Mouse (Mus musculus) embryonic facial prominence, embryonic 10.5 days (tissue): Measurements from ENCODE around the gene Tef. TPM values are rescaled to one million over a fixed set of nuclear protein-coding genes. Genes with fewer than 3 reads are reported as not detected.

Experiments
- DNase-seq: peaks from one replicate; pipeline ENCODE4 v3.0.0-alpha.2; 2017; ENCODE audit warnings: low spot score
- H3K27ac ChIP-seq: fragments of 300-500 bp; sonication (generic); replicated peaks from 2 replicates; pipeline ENCODE4 v1.5.1; 2016; ENCODE audit warnings: mild to moderate bottlenecking
- H3K27me3 ChIP-seq: fragments of 300-500 bp; sonication (generic); replicated peaks from 2 replicates; pipeline ENCODE4 v1.6.1; 2016; ENCODE audit warnings: low read depth, mild to moderate bottlenecking; ENCODE audit not compliant: poor library complexity, severe bottlenecking
- H3K36me3 ChIP-seq: fragments of 300-500 bp; sonication (generic); replicated peaks from 2 replicates; pipeline ENCODE4 v1.6.1; 2016; ENCODE audit warnings: mild to moderate bottlenecking, moderate library complexity
- H3K4me1 ChIP-seq: fragments of 300-500 bp; sonication (generic); 2 replicates; pipeline ENCODE4 v1.6.1; 2016
- H3K4me3 ChIP-seq: fragments of 300-500 bp; sonication (generic); 2 replicates; pipeline ENCODE4 v1.5.1; 2016; ENCODE audit warnings: mild to moderate bottlenecking, moderate library complexity
- H3K9me3 ChIP-seq: fragments of 300-500 bp; sonication (generic); 2 replicates; pipeline ENCODE4 v1.6.1; 2016; ENCODE audit warnings: mild to moderate bottlenecking
- WGBS: fragments of 180-500 bp; shearing (Covaris S2); methylation state at CpG from one replicate; pipeline ENCODE4 v1.1.7; 2016; 5-methylcytosine and 5-hydroxymethylcytosine counted together
- polyA plus RNA-seq: library from polyadenylated mRNA; unstranded; fragments of >200 nt; fragmentation: Nextera tagmentation; extraction: Ambion mirVana; gene quantifications from 2 replicates; pipeline ENCODE4 v1.2.1, GENCODE M21; 2016

The Tef gene
- polyA plus RNA-seq, 1 experiment from 2014 or later: 15.9 TPM

- peak overlapping the region; percentile 21; the same call in 1 of the 2 replicates for H3K27ac ChIP-seq
- 14% methylated on average over 8 of the region's 8 CpGs for WGBS
- peak overlapping the region; percentile 43 for H3K4me3 ChIP-seq
- 0 out of 2 replicates have a peak, but pooled peaks cover 5% of the 10 kb centered on the region for H3K36me3 ChIP-seq
- DNase-seq: no peak
- peaks cover 11% of the 10 kb centered on the region; the same call in 1 of the 2 replicates for H3K27me3 ChIP-seq
- H3K9me3 ChIP-seq: no peaks in the 10 kb centered on the region
- peaks cover 27% of the 10 kb centered on the region for H3K4me1 ChIP-seq
Observed at GRCm38 (mm10) chr15:81802941-81803351, 725 bp downstream of the Tef start.

- peaks cover 11% of the 10 kb centered on the region; the same call in 1 of the 2 replicates for H3K27me3 ChIP-seq
- peak overlapping the region; percentile 43; the same call in 1 of the 2 replicates for H3K4me3 ChIP-seq
- H3K36me3 ChIP-seq: 0 out of 2 replicates have a peak, but pooled peaks cover under 1% of the 10 kb centered on the region
- no peaks in the 10 kb centered on the region for H3K9me3 ChIP-seq
- DNase-seq: no peak
- no peak overlapping the region for H3K27ac ChIP-seq
- peaks cover 27% of the 10 kb centered on the region for H3K4me1 ChIP-seq
- 60% methylated on average over 4 of the region's 4 CpGs for WGBS
Observed at GRCm38 (mm10) chr15:81803425-81803951, 1.3 kb downstream of the Tef start.

GRCm38 (mm10) chr15:81804172-81804571 is 2.0 kb downstream of the Tef start:
- Histone ChIP-seq H3K36me3 (no peaks in the 10 kb centered on the region), H3K4me3 (no peak overlapping the region), H3K4me1 (peaks cover 27% of the 10 kb centered on the region), H3K27ac (no peak overlapping the region), H3K9me3 (no peaks in the 10 kb centered on the region), H3K27me3 (peaks cover 11% of the 10 kb centered on the region; the same call in 1 of the 2 replicates)
- WGBS: 71% methylated on average over 1 of the region's 1 CpGs
- no peak for DNase-seq

- no peak for DNase-seq
- no peaks in the 10 kb centered on the region for H3K9me3 ChIP-seq
- H3K36me3 ChIP-seq: no peaks in the 10 kb centered on the region
- 81% methylated on average over 3 of the region's 3 CpGs for WGBS
- no peak overlapping the region for H3K4me3 ChIP-seq
- no peak overlapping the region for H3K27ac ChIP-seq
- H3K27me3 ChIP-seq: peaks cover 11% of the 10 kb centered on the region; the same call in 1 of the 2 replicates
- peaks cover 32% of the 10 kb centered on the region for H3K4me1 ChIP-seq
Observed at GRCm38 (mm10) chr15:81804883-81805282, 2.7 kb downstream of the Tef start.

- Histone ChIP-seq H3K27me3 (peaks cover 11% of the 10 kb centered on the region; the same call in 1 of the 2 replicates), H3K27ac (no peak overlapping the region), H3K4me3 (no peak overlapping the region), H3K9me3 (no peaks in the 10 kb centered on the region), H3K36me3 (no peaks in the 10 kb centered on the region), H3K4me1 (peaks cover 39% of the 10 kb centered on the region)
- WGBS: 58% methylated on average over 6 of the region's 6 CpGs
- DNase-seq: no peak
Observed at GRCm38 (mm10) chr15:81805624-81806023, 3.4 kb downstream of the Tef start.

GRCm38 (mm10) chr15:81806621-81807404 is 4.6 kb downstream of the Tef start:
- H3K4me3 ChIP-seq: no peak overlapping the region
- H3K4me1 ChIP-seq: peaks cover 47% of the 10 kb centered on the region
- DNase-seq: no peak
- H3K27ac ChIP-seq: no peak overlapping the region
- no peaks in the 10 kb centered on the region for H3K36me3 ChIP-seq
- 84% methylated on average over 4 of the region's 4 CpGs for WGBS
- H3K27me3 ChIP-seq: peaks cover 11% of the 10 kb centered on the region; the same call in 1 of the 2 replicates
- H3K9me3 ChIP-seq: no peaks in the 10 kb centered on the region

- no peaks in the 10 kb centered on the region for H3K36me3 ChIP-seq
- no peaks in the 10 kb centered on the region for H3K27me3 ChIP-seq
- 73% methylated on average over 2 of the region's 2 CpGs for WGBS
- H3K4me1 ChIP-seq: peaks cover 51% of the 10 kb centered on the region
- H3K4me3 ChIP-seq: no peak overlapping the region
- H3K9me3 ChIP-seq: no peaks in the 10 kb centered on the region
- no peak for DNase-seq
- H3K27ac ChIP-seq: no peak overlapping the region
Observed at GRCm38 (mm10) chr15:81808799-81809198, 6.6 kb downstream of the Tef start.

GRCm38 (mm10) chr15:81809550-81809949 is 7.3 kb downstream of the Tef start:
- H3K27me3 ChIP-seq: no peaks in the 10 kb centered on the region
- peak overlapping the region; percentile 92; the same call in 1 of the 2 replicates for H3K27ac ChIP-seq
- no peaks in the 10 kb centered on the region for H3K36me3 ChIP-seq
- H3K4me1 ChIP-seq: peaks cover 58% of the 10 kb centered on the region
- 56% methylated on average over 1 of the region's 1 CpGs for WGBS
- DNase-seq: no peak
- H3K4me3 ChIP-seq: peak overlapping the region; percentile 89; the same call in 1 of the 2 replicates
- no peaks in the 10 kb centered on the region for H3K9me3 ChIP-seq

GRCm38 (mm10) chr15:81810150-81810549 is 7.9 kb downstream of the Tef start:
- H3K27ac ChIP-seq: peak overlapping the region; percentile 92
- H3K9me3 ChIP-seq: no peaks in the 10 kb centered on the region
- peaks cover 6% of the 10 kb centered on the region for H3K36me3 ChIP-seq
- WGBS: 1% methylated on average over 10 of the region's 10 CpGs
- peak; percentile 60 for DNase-seq
- H3K27me3 ChIP-seq: no peaks in the 10 kb centered on the region
- peaks cover 56% of the 10 kb centered on the region for H3K4me1 ChIP-seq
- H3K4me3 ChIP-seq: peak overlapping the region; percentile 89

GRCm38 (mm10) chr15:81810671-81811598 is 8.7 kb downstream of the Tef start:
- Histone ChIP-seq H3K4me3 (peak overlapping the region; percentile 89), H3K36me3 (peaks cover 14% of the 10 kb centered on the region), H3K27ac (peak overlapping the region; percentile 92), H3K9me3 (no peaks in the 10 kb centered on the region), H3K27me3 (no peaks in the 10 kb centered on the region), H3K4me1 (peaks cover 51% of the 10 kb centered on the region)
- WGBS: under 1% methylated on average over 89 of the region's 89 CpGs
- DNase-seq: peak; percentile 99

GRCm38 (mm10) chr15:81811599-81811996 is 9.4 kb downstream of the Tef start:
- 1% methylated on average over 26 of the region's 26 CpGs for WGBS

GRCm38 (mm10) chr15:81812287-81812686 is 10.1 kb downstream of the Tef start:
- H3K27ac ChIP-seq: peak overlapping the region; percentile 92
- DNase-seq: no peak
- 40% methylated on average over 3 of the region's 3 CpGs for WGBS
- H3K4me3 ChIP-seq: peak overlapping the region; percentile 89
- peaks cover 47% of the 10 kb centered on the region for H3K4me1 ChIP-seq
- H3K27me3 ChIP-seq: no peaks in the 10 kb centered on the region
- no peaks in the 10 kb centered on the region for H3K9me3 ChIP-seq
- peaks cover 27% of the 10 kb centered on the region for H3K36me3 ChIP-seq

More at GRCm38 (mm10) chr15:81811599-81811996, 9.4 kb downstream of the Tef start:
- Histone ChIP-seq H3K27me3 (no peaks in the 10 kb centered on the region), H3K27ac (peak overlapping the region; percentile 92), H3K36me3 (peaks cover 20% of the 10 kb centered on the region), H3K4me1 (peaks cover 47% of the 10 kb centered on the region), H3K9me3 (no peaks in the 10 kb centered on the region), H3K4me3 (peak overlapping the region; percentile 89)
- DNase-seq: no peak
